12 mouse cellular contexts compared by ENCODE assay signal in the genomic region with DNA sequence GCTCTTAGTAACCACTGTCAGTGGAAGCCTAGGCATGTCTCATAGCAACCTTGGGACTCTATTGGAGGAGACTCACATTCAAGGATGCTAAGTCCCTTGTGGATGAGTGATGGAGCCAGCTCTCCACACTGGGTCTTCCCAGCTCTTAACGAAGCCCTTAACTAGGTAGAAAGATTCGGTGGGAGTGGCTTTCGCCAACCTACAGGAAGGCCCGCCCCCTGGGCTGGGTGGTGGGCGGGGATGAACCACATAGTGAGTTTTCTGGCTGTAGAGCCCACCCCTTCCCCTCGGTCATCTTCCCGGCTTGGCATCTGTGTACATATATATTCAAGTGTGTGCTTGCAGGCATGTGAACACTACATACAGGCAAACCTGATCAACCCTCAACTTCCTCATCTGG.
DNase-seq lines count a peak whose midpoint lies in the region; ATAC-seq and TF ChIP-seq lines count a peak whose summit lies in the region.
"Had no signal": no experiment of that assay in that cellular context is flagged by ENCODE, and none has a peak within 500 bp of the region (broad histone marks: within the 10 kb centered on the region; RNA-seq: fewer than 3 reads in every experiment).

No protein-coding gene starts in this region.

- H3K9ac ChIP-seq in forebrain, embryonic 12.5 days: no peak overlapping the region
- H3K9ac ChIP-seq in forebrain, embryonic 16.5 days (replicated peaks; ENCODE audit: low read depth, low read length): no peak overlapping the region
- H3K9ac ChIP-seq in kidney, embryonic 16.5 days (replicated peaks; ENCODE audit: low read length): no peak overlapping the region; the same call in 1 of the 2 replicates
- H3K9ac ChIP-seq in ES-E14 (ENCODE audit: insufficient read depth, low read depth, low read length, poor library complexity, severe bottlenecking): peak overlapping the region; percentile 53; the same call in 1 of the 2 replicates
- peak overlapping the region; percentile 63 for H3K9ac ChIP-seq in limb, embryonic 13.5 days
- no peak overlapping the region for H3K9ac ChIP-seq in kidney, embryonic 14.5 days (ENCODE audit: low read depth, low read length)
- H3K9ac ChIP-seq: stomach, embryonic 15.5 days had no signal

- no peaks in the 10 kb centered on the region for H3K36me3 ChIP-seq in forebrain, embryonic 12.5 days (replicated peaks)
- H3K36me3 ChIP-seq in forebrain, embryonic 16.5 days (ENCODE audit: control insufficient read depth, insufficient read depth): no peaks in the 10 kb centered on the region
- H3K36me3 ChIP-seq in kidney, embryonic 16.5 days (ENCODE audit: insufficient read depth, low read length): no peaks in the 10 kb centered on the region
- no peaks in the 10 kb centered on the region for H3K36me3 ChIP-seq in ES-E14 (ENCODE audit: control insufficient read depth, insufficient read depth, low read length, poor library complexity, severe bottlenecking)
- H3K36me3 ChIP-seq in limb, embryonic 13.5 days: no peaks in the 10 kb centered on the region
- H3K36me3 ChIP-seq in kidney, embryonic 14.5 days (ENCODE audit: control insufficient read depth, insufficient read depth, low read length): no peaks in the 10 kb centered on the region
- H3K36me3 ChIP-seq: stomach, embryonic 15.5 days had no signal

- H3K4me3 ChIP-seq in forebrain, embryonic 12.5 days (replicated peaks): no peak overlapping the region
- H3K4me3 ChIP-seq in forebrain, embryonic 16.5 days (replicated peaks; ENCODE audit: low read length): no peak overlapping the region
- H3K4me3 ChIP-seq in kidney, embryonic 16.5 days (ENCODE audit: low read length): peak overlapping the region; percentile 42
- peak overlapping the region; percentile 62 to 88 for H3K4me3 ChIP-seq in ES-E14 (ENCODE audit: insufficient read depth in 1 of 2, low read depth in 1 of 2, low read length in 2 of 2, poor library complexity in 1 of 2, severe bottlenecking in 1 of 2)
- peak overlapping the region; percentile 43 for H3K4me3 ChIP-seq in limb, embryonic 13.5 days
- no peak overlapping the region; the same call in 1 of the 2 replicates for H3K4me3 ChIP-seq in kidney, embryonic 14.5 days (ENCODE audit: low read length)

- in situ Hi-C loops in ES-E14 (cut with MboI; ENCODE audit: low sequenced_read_pairs in 2 of 2, unreplicated experiment in 2 of 2): no loop called here

- H3K27ac ChIP-seq in forebrain, embryonic 12.5 days: no peak overlapping the region
- no peak overlapping the region for H3K27ac ChIP-seq in forebrain, embryonic 16.5 days (ENCODE audit: low read length)
- no peak overlapping the region for H3K27ac ChIP-seq in kidney, embryonic 16.5 days (ENCODE audit: low read length)
- no peak overlapping the region for H3K27ac ChIP-seq in ES-E14 (ENCODE audit: insufficient read depth, low read depth, low read length, poor library complexity, severe bottlenecking)
- no peak overlapping the region for H3K27ac ChIP-seq in limb, embryonic 13.5 days
- no peak overlapping the region for H3K27ac ChIP-seq in kidney, embryonic 14.5 days (ENCODE audit: low read depth, low read length)
- H3K27ac ChIP-seq: stomach, embryonic 15.5 days had no signal

- no peaks in the 10 kb centered on the region for H3K9me3 ChIP-seq in forebrain, embryonic 12.5 days
- no peaks in the 10 kb centered on the region for H3K9me3 ChIP-seq in forebrain, embryonic 16.5 days (ENCODE audit: control insufficient read depth, low read length)
- H3K9me3 ChIP-seq in kidney, embryonic 16.5 days (ENCODE audit: low read length): no peaks in the 10 kb centered on the region
- no peaks in the 10 kb centered on the region for H3K9me3 ChIP-seq in ES-E14 (ENCODE audit: control insufficient read depth, insufficient read depth, low read depth, low read length)
- no peaks in the 10 kb centered on the region for H3K9me3 ChIP-seq in limb, embryonic 13.5 days
- H3K9me3 ChIP-seq in kidney, embryonic 14.5 days (ENCODE audit: control insufficient read depth, low read length): no peaks in the 10 kb centered on the region
- H3K9me3 ChIP-seq: stomach, embryonic 15.5 days had no signal

- DNase-seq in kidney, postnatal 36 days: no peak
- peak; percentile 76 for DNase-seq in ES-E14 (ENCODE audit: low read depth, low spot score)
- no peak for DNase-seq in thymus, postnatal 0 days (ENCODE audit: low spot score)
- DNase-seq: adrenal gland, postnatal 36 days; kidney, adult 9 months; right cerebral cortex, postnatal 14 days had no signal

- H3K4me2 ChIP-seq in forebrain, embryonic 12.5 days: peak overlapping the region; percentile 42; the same call in 1 of the 2 replicates
- H3K4me2 ChIP-seq in forebrain, embryonic 16.5 days (ENCODE audit: low read length): no peak overlapping the region
- peak overlapping the region; percentile 54 for H3K4me2 ChIP-seq in kidney, embryonic 16.5 days (replicated peaks; ENCODE audit: low read depth, low read length)
- peak overlapping the region; percentile 66 for H3K4me2 ChIP-seq in limb, embryonic 13.5 days (replicated peaks)
- H3K4me2 ChIP-seq in kidney, embryonic 14.5 days (replicated peaks; ENCODE audit: low read depth, low read length): no peak overlapping the region; the same call in 1 of the 2 replicates

- peaks cover 3% of the 10 kb centered on the region; the same call in 1 of the 2 replicates for H3K27me3 ChIP-seq in forebrain, embryonic 12.5 days
- no peaks in the 10 kb centered on the region for H3K27me3 ChIP-seq in forebrain, embryonic 16.5 days (replicated peaks; ENCODE audit: control insufficient read depth, insufficient read depth, low read length)
- no peaks in the 10 kb centered on the region for H3K27me3 ChIP-seq in kidney, embryonic 16.5 days (ENCODE audit: insufficient read depth, low read length)
- H3K27me3 ChIP-seq in limb, embryonic 13.5 days: no peaks in the 10 kb centered on the region
- H3K27me3 ChIP-seq in kidney, embryonic 14.5 days (ENCODE audit: control insufficient read depth, insufficient read depth, low read length): no peaks in the 10 kb centered on the region
- H3K27me3 ChIP-seq: stomach, embryonic 15.5 days had no signal

- 72% methylated on average over 7 of the region's 7 CpGs for WGBS in forebrain, embryonic 12.5 days
- 61% methylated on average over 7 of the region's 7 CpGs for WGBS in forebrain, embryonic 16.5 days
- 68% methylated on average over 7 of the region's 7 CpGs for WGBS in kidney, embryonic 16.5 days
- WGBS in limb, embryonic 13.5 days: 68% methylated on average over 7 of the region's 7 CpGs
- WGBS in kidney, embryonic 14.5 days: 63% methylated on average over 7 of the region's 7 CpGs

- H3K4me1 ChIP-seq in forebrain, embryonic 12.5 days: peaks cover 3% of the 10 kb centered on the region; the same call in 1 of the 2 replicates
- H3K4me1 ChIP-seq in forebrain, embryonic 16.5 days (replicated peaks; ENCODE audit: control insufficient read depth, insufficient read depth, low read length): no peaks in the 10 kb centered on the region
- no peaks in the 10 kb centered on the region for H3K4me1 ChIP-seq in kidney, embryonic 16.5 days (ENCODE audit: insufficient read depth, low read length)
- H3K4me1 ChIP-seq in ES-E14 (ENCODE audit: control insufficient read depth in 2 of 2, insufficient read depth in 2 of 2, low read length in 2 of 2, poor library complexity in 1 of 2): peaks cover 0 to 11% of the 10 kb centered on the region in 2 experiments; a peak in 1 of 4 replicates
- H3K4me1 ChIP-seq in limb, embryonic 13.5 days: peaks cover 15% of the 10 kb centered on the region
- H3K4me1 ChIP-seq in kidney, embryonic 14.5 days (ENCODE audit: control insufficient read depth, insufficient read depth, low read length): 0 out of 2 replicates have a peak, but pooled peaks cover 4% of the 10 kb centered on the region
- H3K4me1 ChIP-seq: stomach, embryonic 15.5 days had no signal

- no peak for ATAC-seq in forebrain, embryonic 12.5 days (ENCODE audit: low FRiP score)
- no peak for ATAC-seq in forebrain, embryonic 16.5 days
- no peak for ATAC-seq in kidney, embryonic 16.5 days (ENCODE audit: low FRiP score, low TSS enrichment)
- ATAC-seq in limb, embryonic 13.5 days (ENCODE audit: low FRiP score, low read depth): no peak
- no peak for ATAC-seq in kidney, embryonic 14.5 days (ENCODE audit: low FRiP score, low TSS enrichment)

TF ChIP-seq in ES-E14, 5 proteins besides CTCF, POLR2A, EP300 and RAD21:
- TF ChIP-seq CHD2 (IDR thresholded peaks at IDR 0.05; ENCODE audit: low read depth, low read length) (no peak), ZNF384 (IDR thresholded peaks at IDR 0.05; ENCODE audit: low read depth, low read length) (no peak), HCFC1 (IDR thresholded peaks at IDR 0.05; ENCODE audit: borderline replicate concordance, insufficient read depth, low read length) (no peak), ZC3H11A (IDR thresholded peaks at IDR 0.05; ENCODE audit: borderline replicate concordance, low read depth, low read length) (no peak), MAFK (IDR thresholded peaks at IDR 0.05; ENCODE audit: insufficient read depth, low read depth, low read length) (no peak)
TF ChIP-seq in ES-E14: peak in this region for 0.

Comparison
In these comparisons a context has a peak if more than half of its experiments do, and no peak if none do; other contexts are left out.
1. H3K4me2 ChIP-seq: peak in forebrain, embryonic 12.5 days (single experiment), kidney, embryonic 16.5 days (single experiment) and limb, embryonic 13.5 days (single experiment); none in forebrain, embryonic 16.5 days (single experiment) and kidney, embryonic 14.5 days (single experiment).
2. H3K4me3 ChIP-seq: peak in kidney, embryonic 16.5 days (single experiment), ES-E14 (2 of 2) and limb, embryonic 13.5 days (single experiment); none in forebrain, embryonic 12.5 days (single experiment), forebrain, embryonic 16.5 days (single experiment) and kidney, embryonic 14.5 days (single experiment).
3. H3K9ac ChIP-seq: peak in ES-E14 (single experiment) and limb, embryonic 13.5 days (single experiment); none in forebrain, embryonic 12.5 days (single experiment), forebrain, embryonic 16.5 days (single experiment), kidney, embryonic 16.5 days (single experiment) and kidney, embryonic 14.5 days (single experiment).